Mouse (Mus musculus) lung, postnatal 10 days (tissue): ENCODE data around the gene Syngr3.
"Not testable (repeated sequence)": the region's sequence is repeated elsewhere in the genome, so short reads cannot be mapped to it uniquely, and the experiment has no call there.

Source experiments
- DNase-seq: peaks from one replicate; pipeline ENCODE4 v3.0.0; 2021

Gene Syngr3

DNA sequence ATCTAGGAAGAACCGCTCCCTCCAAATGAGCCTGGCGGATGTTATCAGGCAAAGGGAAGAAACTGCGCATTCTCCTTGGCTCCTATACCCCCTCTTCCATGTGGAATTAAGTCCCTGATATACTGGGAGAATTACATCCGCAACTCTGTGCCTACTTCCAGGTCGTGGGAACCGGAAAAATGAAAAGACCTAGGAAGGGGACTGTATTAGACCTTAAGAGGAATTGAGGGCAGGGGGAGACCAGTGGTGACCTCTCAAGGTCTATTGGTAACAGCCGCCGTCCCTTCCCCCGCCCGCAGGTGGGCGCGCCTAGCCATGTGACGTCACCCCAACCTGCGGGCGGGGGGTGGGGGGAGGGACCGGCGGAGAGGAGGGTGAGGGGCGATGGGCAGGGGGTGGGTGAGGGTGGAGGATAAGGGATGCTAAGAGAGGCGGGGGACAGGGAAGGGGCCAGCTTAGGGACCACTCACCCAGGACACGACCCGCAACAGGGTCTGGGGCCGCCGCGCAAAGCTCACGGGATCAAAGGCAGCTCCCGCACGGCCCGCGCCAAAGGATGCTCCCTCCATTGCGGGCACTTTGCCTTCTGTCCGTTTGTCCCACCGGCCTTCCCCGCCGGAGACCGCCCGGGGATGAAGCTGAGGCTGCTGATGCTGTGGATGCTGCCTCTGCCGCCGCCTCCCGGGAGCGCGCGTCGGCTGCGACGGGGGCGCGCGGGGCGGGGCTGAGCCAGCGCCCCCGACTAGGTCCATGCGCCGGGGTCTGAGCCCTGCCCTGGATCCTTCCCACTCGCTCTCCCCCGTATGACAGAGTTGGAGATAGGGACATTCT lies at the start of gene Syngr3:
Syngr3 (minus strand) TSS at position 705 of the 831 bp plus-strand sequence.
- DNase-seq, result no peak

GRCm38 (mm10) chr17:24738238-24738637 lies 48.5 kb upstream of the Syngr3 start:
- DNase-seq, result no peak

DNA sequence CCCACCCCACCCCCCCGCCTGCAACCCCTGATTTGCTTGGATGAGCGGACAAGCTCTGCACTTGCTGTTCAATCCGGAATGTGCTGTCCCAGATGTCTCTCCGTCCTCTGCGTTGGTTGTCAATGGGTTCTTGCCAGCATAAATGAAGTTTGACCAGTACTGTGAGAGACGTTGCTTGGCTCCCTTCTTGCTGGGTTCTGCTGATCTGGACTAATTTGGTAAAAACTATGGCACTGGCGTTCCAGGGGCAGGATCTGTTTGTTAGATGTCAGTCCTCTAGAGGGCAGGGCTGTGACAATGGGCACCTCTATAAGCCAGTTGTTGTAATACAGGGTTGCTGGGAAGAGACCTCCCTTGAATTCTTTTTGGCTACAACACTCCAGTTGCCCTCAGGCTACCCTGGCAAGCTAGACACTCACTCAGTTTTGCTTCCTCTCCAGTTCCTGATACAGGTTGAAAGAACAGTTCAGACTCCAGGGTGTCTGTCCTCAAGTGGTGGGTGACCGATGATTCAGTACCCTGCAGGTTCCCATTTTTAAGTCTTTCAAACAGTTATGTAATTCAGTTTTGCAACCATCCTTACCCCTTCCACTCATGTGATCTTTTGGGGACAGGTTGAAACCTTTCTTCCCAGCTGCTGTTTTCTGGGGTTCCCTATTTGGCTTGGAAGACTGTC lies 47.5 kb upstream of the Syngr3 start:
- DNase-seq, result no peak

DNA sequence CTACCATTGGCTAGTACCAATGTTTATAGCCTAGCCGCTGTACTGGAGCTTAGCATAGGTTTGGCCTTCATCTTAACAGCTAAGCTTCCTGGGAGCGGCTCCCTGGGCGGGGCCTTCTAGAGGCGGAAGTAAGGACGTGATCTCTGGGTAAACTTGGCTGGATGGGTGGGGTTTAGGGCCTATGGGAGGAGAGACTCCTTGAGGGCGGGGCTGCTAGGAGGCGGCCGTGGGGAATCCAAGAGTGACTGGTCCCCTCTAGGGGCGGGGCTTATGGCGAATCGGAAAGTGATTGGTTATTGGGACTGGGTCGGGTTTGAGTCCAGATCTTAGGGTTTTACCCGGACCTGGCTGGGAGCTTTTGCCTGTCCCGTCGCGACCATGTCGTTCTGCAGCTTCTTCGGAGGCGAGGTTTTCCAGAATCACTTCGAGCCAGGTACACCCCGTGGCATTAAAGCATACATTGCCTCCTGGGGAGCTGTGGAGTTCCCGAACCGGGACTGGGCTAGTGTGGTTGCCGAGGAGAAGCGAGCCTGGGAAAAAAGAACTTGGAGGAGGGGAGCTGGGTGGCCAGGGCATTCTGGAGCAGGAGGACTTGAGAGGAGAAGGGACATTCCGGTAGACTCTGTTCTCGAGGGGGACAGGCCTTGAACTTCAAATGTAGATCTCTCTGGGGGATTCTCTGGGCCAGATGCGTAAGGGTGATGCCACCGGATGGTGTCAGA lies 46.7 kb upstream of the Syngr3 start, which contains the start of gene Msrb1:
Msrb1 (plus strand) TSS at position 313 of the 722 bp plus-strand sequence.
- DNase-seq, result peak; percentile 100

GRCm38 (mm10) chr17:24735446-24735845 lies 45.7 kb upstream of the Syngr3 start:
- DNase-seq, result no peak

- no peak for DNase-seq
These were observed 44.8 kb upstream of the Syngr3 start for GRCm38 (mm10) chr17:24734513-24734912.

DNA sequence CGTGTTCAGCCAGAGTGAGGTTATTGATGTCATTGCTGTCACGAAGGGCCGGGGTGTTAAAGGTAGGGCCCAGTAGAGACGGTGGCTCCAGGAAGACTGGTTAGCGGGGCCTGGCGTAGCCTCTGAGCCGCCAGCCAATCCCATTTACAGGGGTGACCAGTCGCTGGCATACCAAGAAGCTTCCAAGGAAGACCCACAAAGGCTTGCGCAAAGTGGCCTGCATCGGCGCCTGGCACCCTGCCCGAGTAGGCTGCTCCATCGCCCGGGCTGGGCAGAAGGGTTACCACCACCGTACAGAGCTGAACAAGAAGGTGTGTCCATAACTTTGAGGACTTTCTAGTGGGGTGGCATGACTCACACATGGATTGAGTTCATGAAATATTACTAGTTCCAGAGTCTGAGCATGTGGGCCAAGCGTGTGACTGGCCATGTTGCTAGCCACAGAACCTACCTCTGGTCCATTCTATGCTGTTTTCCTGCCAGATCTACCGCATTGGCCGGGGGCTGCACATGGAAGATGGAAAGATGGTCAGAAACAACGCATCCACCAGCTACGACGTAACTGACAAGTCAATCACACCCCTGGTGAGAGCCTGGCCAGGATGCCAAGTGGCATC lies 43.8 kb upstream of the Syngr3 start:
- no peak for DNase-seq

DNA sequence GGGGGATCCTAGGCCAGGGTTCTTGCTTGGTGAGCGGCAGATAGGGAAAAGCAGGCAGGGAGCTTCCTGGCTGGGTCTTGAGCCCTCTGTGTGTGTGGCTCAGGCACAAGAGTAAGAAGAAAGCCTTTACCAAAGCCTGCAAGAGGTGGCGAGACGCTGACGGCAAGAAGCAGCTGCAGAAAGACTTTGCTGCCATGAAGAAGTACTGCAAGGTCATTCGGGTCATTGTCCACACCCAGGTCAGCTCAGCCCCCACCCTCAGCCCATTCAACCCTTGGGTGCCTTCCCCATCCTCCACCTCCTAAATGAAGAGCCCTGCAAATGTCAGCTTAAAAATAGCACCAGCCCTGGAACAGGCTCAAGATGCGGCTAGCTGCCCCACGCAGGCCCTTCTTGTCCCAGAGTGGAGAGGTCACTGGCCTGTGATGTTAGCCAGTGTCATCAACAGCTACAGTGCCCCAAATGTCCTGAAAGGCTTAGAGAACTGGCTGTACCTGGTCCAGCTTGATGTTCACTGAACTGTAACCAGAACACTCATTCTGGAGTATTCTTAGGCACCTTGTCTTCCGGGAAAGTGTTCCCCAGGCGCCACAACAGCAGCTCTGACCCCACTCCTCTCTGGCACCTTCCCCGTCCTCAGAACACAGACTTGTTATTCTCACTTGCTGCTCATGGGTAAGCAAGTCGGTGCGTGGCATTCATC lies 42.6 kb upstream of the Syngr3 start:
- no peak for DNase-seq

DNA sequence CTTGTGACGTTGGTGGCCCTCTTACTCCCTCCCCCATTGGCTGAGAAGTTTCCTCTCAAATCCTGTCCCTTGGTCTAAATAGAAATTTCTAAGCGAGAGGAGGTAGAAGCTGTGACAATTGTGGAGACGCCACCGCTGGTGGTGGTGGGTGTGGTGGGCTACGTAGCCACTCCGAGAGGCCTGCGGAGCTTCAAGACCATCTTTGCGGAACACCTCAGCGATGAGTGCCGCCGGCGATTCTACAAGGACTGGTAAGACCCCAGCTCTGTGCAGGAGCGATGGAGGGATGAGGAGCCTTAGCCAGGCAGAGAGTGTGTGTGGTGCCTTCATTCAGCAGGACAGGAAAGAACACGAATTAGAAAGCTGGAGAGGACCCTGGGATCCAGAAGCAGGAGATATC lies 41.0 kb upstream of the Syngr3 start:
- DNase-seq, result no peak

DNA sequence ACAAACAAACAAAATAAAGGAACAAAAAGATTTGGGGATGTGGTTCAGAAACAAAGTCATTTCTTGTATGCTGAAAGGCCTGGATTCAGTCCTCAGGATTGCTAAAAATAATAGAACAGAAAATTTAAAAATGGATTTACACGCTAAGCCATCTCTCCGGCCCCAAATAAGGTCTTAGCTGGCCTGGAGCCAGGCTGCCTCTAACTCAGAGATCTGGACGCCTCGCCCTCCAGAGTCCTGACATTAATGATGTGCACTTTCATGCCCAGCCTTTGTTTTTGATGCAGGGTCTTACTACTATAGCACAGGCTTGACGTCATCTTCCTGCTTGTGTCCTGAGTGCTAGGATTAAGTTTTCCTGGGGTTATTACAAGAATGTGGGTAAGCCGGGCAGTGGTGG lies 39.3 kb upstream of the Syngr3 start:
- DNase-seq, result no peak

- no peak for DNase-seq
These were observed 38.4 kb upstream of the Syngr3 start for GRCm38 (mm10) chr17:24728184-24728583.

DNA sequence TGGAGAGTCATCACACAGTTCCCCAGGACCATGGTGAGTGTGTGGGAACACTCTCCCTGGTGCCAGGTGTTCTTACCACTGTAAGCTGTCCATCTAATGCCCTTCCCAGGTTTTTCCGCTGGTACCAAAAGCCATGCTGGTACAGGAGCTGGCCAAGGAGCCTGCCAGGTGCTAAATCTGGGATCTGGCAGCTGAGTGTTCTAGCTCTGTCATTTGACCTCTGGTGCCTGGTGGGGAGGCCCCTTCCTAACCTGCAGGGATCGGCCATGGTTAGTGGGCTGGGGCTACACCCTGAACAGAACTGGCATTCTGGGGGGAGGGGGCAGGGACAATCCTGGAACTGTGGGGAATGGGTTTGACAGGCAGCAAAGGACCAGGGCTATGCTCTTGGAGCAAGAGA lies 37.9 kb upstream of the Syngr3 start, which contains the start of gene Rpl3l:
Rpl3l (plus strand) TSS at position 203 of the 400 bp plus-strand sequence.
- no peak for DNase-seq

GRCm38 (mm10) chr17:24725637-24726390 lies 36.1 kb upstream of the Syngr3 start:
- no peak for DNase-seq

GRCm38 (mm10) chr17:24724184-24724583 lies 34.4 kb upstream of the Syngr3 start, which contains the start of gene Ndufb10:
TSS of gene Ndufb10 (minus strand) at chr17:24724478.
- DNase-seq, result peak; percentile 97

GRCm38 (mm10) chr17:24723881-24724180 lies 34.1 kb upstream of the Syngr3 start:
- DNase-seq, result no peak

GRCm38 (mm10) chr17:24723122-24723880 lies 33.5 kb upstream of the Syngr3 start:
- no peak for DNase-seq

GRCm38 (mm10) chr17:24722220-24722924 lies 32.6 kb upstream of the Syngr3 start:
- no peak for DNase-seq

GRCm38 (mm10) chr17:24721383-24721955 lies 31.7 kb upstream of the Syngr3 start:
- not testable (repeated sequence) for DNase-seq

GRCm38 (mm10) chr17:24720616-24721015 lies 30.9 kb upstream of the Syngr3 start:
- not testable (repeated sequence) for DNase-seq
